Mouse (Mus musculus): ENCODE measurements around the gene Wdr78. TPM values are rescaled to one million over a fixed set of nuclear protein-coding genes. Genes with fewer than 3 reads are reported as not detected.

Gene Wdr78
- polyA plus RNA-seq, 1 experiment from 2014 or later: 2.6 TPM

- no peak overlapping the region for H3K9ac ChIP-seq (ENCODE audit: low read length)
- peak overlapping the region; percentile 62 for H3K4me2 ChIP-seq (ENCODE audit: low read depth, low read length)
- WGBS: 17% methylated on average over 3 of the region's 3 CpGs
- peak overlapping the region; percentile 76 for H3K4me3 ChIP-seq (replicated peaks; ENCODE audit: low read length)
- H3K27me3 ChIP-seq (ENCODE audit: control insufficient read depth, insufficient read depth, low read length): no peaks in the 10 kb centered on the region
- no peaks in the 10 kb centered on the region for H3K9me3 ChIP-seq (replicated peaks; ENCODE audit: control insufficient read depth, low read length)
- no peak overlapping the region for H3K27ac ChIP-seq (ENCODE audit: low read length)
- H3K36me3 ChIP-seq (ENCODE audit: control insufficient read depth, insufficient read depth, low read length): peaks cover 5% of the 10 kb centered on the region; the same call in 1 of the 2 replicates
- ATAC-seq (ENCODE audit: insufficient read depth, low FRiP score): no peak
- peaks cover 19% of the 10 kb centered on the region for H3K4me1 ChIP-seq (ENCODE audit: control insufficient read depth, insufficient read depth, low read length)
These were observed 6.0 kb upstream of the Wdr78 start for GRCm38 (mm10) chr4:103120395-103120794.

- peak overlapping the region; percentile 96 for H3K27ac ChIP-seq (ENCODE audit: low read length)
- H3K9me3 ChIP-seq (replicated peaks; ENCODE audit: control insufficient read depth, low read length): no peaks in the 10 kb centered on the region
- no peak for ATAC-seq (ENCODE audit: insufficient read depth, low FRiP score)
- H3K36me3 ChIP-seq (ENCODE audit: control insufficient read depth, insufficient read depth, low read length): peaks cover 5% of the 10 kb centered on the region; the same call in 1 of the 2 replicates
- no peaks in the 10 kb centered on the region for H3K27me3 ChIP-seq (ENCODE audit: control insufficient read depth, insufficient read depth, low read length)
- peak overlapping the region; percentile 62 for H3K4me2 ChIP-seq (ENCODE audit: low read depth, low read length)
- peaks cover 23% of the 10 kb centered on the region for H3K4me1 ChIP-seq (ENCODE audit: control insufficient read depth, insufficient read depth, low read length)
- H3K4me3 ChIP-seq (replicated peaks; ENCODE audit: low read length): peak overlapping the region; percentile 76
- 9% methylated on average over 4 of the region's 4 CpGs for WGBS
- H3K9ac ChIP-seq (ENCODE audit: low read length): peak overlapping the region; percentile 95
These were observed 5.7 kb upstream of the Wdr78 start for GRCm38 (mm10) chr4:103120028-103120384.

- WGBS: under 1% methylated on average over 97 of the region's 111 CpGs
- peak overlapping the region; percentile 95 for H3K9ac ChIP-seq (ENCODE audit: low read length)
- peak overlapping the region; percentile 96 for H3K27ac ChIP-seq (ENCODE audit: low read length)
- H3K9me3 ChIP-seq (replicated peaks; ENCODE audit: control insufficient read depth, low read length): no peaks in the 10 kb centered on the region
- peak overlapping the region; percentile 62 for H3K4me2 ChIP-seq (ENCODE audit: low read depth, low read length)
- H3K4me3 ChIP-seq (replicated peaks; ENCODE audit: low read length): peak overlapping the region; percentile 76
- ATAC-seq (ENCODE audit: insufficient read depth, low FRiP score): peak; percentile 71
- H3K36me3 ChIP-seq (ENCODE audit: control insufficient read depth, insufficient read depth, low read length): peaks cover 5% of the 10 kb centered on the region; the same call in 1 of the 2 replicates
- H3K4me1 ChIP-seq (ENCODE audit: control insufficient read depth, insufficient read depth, low read length): peaks cover 23% of the 10 kb centered on the region
- no peaks in the 10 kb centered on the region for H3K27me3 ChIP-seq (ENCODE audit: control insufficient read depth, insufficient read depth, low read length)
These were observed 5.1 kb upstream of the Wdr78 start for GRCm38 (mm10) chr4:103119229-103120027.

GRCm38 (mm10) chr4:103118888-103119228, 4.5 kb upstream of the Wdr78 start:
- 1% methylated on average over 15 of the region's 15 CpGs for WGBS
- H3K4me3 ChIP-seq (replicated peaks; ENCODE audit: low read length): peak overlapping the region; percentile 76
- H3K9me3 ChIP-seq (replicated peaks; ENCODE audit: control insufficient read depth, low read length): no peaks in the 10 kb centered on the region
- peaks cover 5% of the 10 kb centered on the region; the same call in 1 of the 2 replicates for H3K36me3 ChIP-seq (ENCODE audit: control insufficient read depth, insufficient read depth, low read length)
- H3K9ac ChIP-seq (ENCODE audit: low read length): peak overlapping the region; percentile 95
- no peaks in the 10 kb centered on the region for H3K27me3 ChIP-seq (ENCODE audit: control insufficient read depth, insufficient read depth, low read length)
- H3K27ac ChIP-seq (ENCODE audit: low read length): peak overlapping the region; percentile 96
- peak overlapping the region; percentile 62 for H3K4me2 ChIP-seq (ENCODE audit: low read depth, low read length)
- no peak for ATAC-seq (ENCODE audit: insufficient read depth, low FRiP score)
- H3K4me1 ChIP-seq (ENCODE audit: control insufficient read depth, insufficient read depth, low read length): peaks cover 23% of the 10 kb centered on the region

- ATAC-seq (ENCODE audit: insufficient read depth, low FRiP score): no peak
- H3K27me3 ChIP-seq (ENCODE audit: control insufficient read depth, insufficient read depth, low read length): no peaks in the 10 kb centered on the region
These were observed 953 bp downstream of the Wdr78 start for GRCm38 (mm10) chr4:103113402-103113801.

GRCm38 (mm10) chr4:103112651-103113050, 1.7 kb downstream of the Wdr78 start:
- Histone ChIP-seq H3K4me3 (replicated peaks; ENCODE audit: low read length) (peak overlapping the region; percentile 77; the same call in 1 of the 2 replicates), H3K9me3 (replicated peaks; ENCODE audit: control insufficient read depth, low read length) (no peaks in the 10 kb centered on the region), H3K27me3 (ENCODE audit: control insufficient read depth, insufficient read depth, low read length) (no peaks in the 10 kb centered on the region), H3K27ac (ENCODE audit: low read length) (no peak overlapping the region), H3K36me3 (ENCODE audit: control insufficient read depth, insufficient read depth, low read length) (peaks cover 5% of the 10 kb centered on the region; the same call in 1 of the 2 replicates), H3K4me1 (ENCODE audit: control insufficient read depth, insufficient read depth, low read length) (peaks cover 14% of the 10 kb centered on the region), H3K4me2 (ENCODE audit: low read depth, low read length) (peak overlapping the region; percentile 68), H3K9ac (ENCODE audit: low read length) (no peak overlapping the region)
- WGBS: 57% methylated on average over 7 of the region's 7 CpGs
- no peak for ATAC-seq (ENCODE audit: insufficient read depth, low FRiP score)

More at GRCm38 (mm10) chr4:103113402-103113801, 953 bp downstream of the Wdr78 start:
- Histone ChIP-seq H3K9ac (ENCODE audit: low read length) (peak overlapping the region; percentile 90), H3K36me3 (ENCODE audit: control insufficient read depth, insufficient read depth, low read length) (peaks cover 5% of the 10 kb centered on the region; the same call in 1 of the 2 replicates), H3K4me3 (replicated peaks; ENCODE audit: low read length) (peak overlapping the region; percentile 77), H3K4me1 (ENCODE audit: control insufficient read depth, insufficient read depth, low read length) (peaks cover 14% of the 10 kb centered on the region), H3K9me3 (replicated peaks; ENCODE audit: control insufficient read depth, low read length) (no peaks in the 10 kb centered on the region), H3K27ac (ENCODE audit: low read length) (peak overlapping the region; percentile 99), H3K4me2 (ENCODE audit: low read depth, low read length) (peak overlapping the region; percentile 68)
- WGBS: 4% methylated on average over 11 of the region's 11 CpGs

- Histone ChIP-seq H3K4me2 (ENCODE audit: low read depth, low read length) (no peak overlapping the region), H3K4me1 (ENCODE audit: control insufficient read depth, insufficient read depth, low read length) (no peaks in the 10 kb centered on the region), H3K27me3 (ENCODE audit: control insufficient read depth, insufficient read depth, low read length) (no peaks in the 10 kb centered on the region), H3K9me3 (replicated peaks; ENCODE audit: control insufficient read depth, low read length) (no peaks in the 10 kb centered on the region), H3K4me3 (replicated peaks; ENCODE audit: low read length) (no peak overlapping the region), H3K9ac (ENCODE audit: low read length) (no peak overlapping the region), H3K27ac (ENCODE audit: low read length) (no peak overlapping the region), H3K36me3 (ENCODE audit: control insufficient read depth, insufficient read depth, low read length) (no peaks in the 10 kb centered on the region)
- ATAC-seq (ENCODE audit: insufficient read depth, low FRiP score): no peak
- 87% methylated on average over 5 of the region's 5 CpGs for whole genome bisulfite sequencing
These were observed 15.8 kb downstream of the Wdr78 start for GRCm38 (mm10) chr4:103098532-103098931.

- no peak overlapping the region for H3K4me3 ChIP-seq (replicated peaks; ENCODE audit: low read length)
- no peaks in the 10 kb centered on the region for H3K27me3 ChIP-seq (ENCODE audit: control insufficient read depth, insufficient read depth, low read length)
- ATAC-seq (ENCODE audit: insufficient read depth, low FRiP score): no peak
- H3K27ac ChIP-seq (ENCODE audit: low read length): no peak overlapping the region
- H3K4me1 ChIP-seq (ENCODE audit: control insufficient read depth, insufficient read depth, low read length): no peaks in the 10 kb centered on the region
- no peak overlapping the region for H3K4me2 ChIP-seq (ENCODE audit: low read depth, low read length)
- WGBS: 90% methylated on average over 8 of the region's 8 CpGs
- H3K36me3 ChIP-seq (ENCODE audit: control insufficient read depth, insufficient read depth, low read length): no peaks in the 10 kb centered on the region
- no peak overlapping the region for H3K9ac ChIP-seq (ENCODE audit: low read length)
- no peaks in the 10 kb centered on the region for H3K9me3 ChIP-seq (replicated peaks; ENCODE audit: control insufficient read depth, low read length)
These were observed 18.4 kb downstream of the Wdr78 start for GRCm38 (mm10) chr4:103095921-103096320.

GRCm38 (mm10) chr4:103085237-103085636, 29.1 kb downstream of the Wdr78 start:
- H3K4me2 ChIP-seq (ENCODE audit: low read depth, low read length): no peak overlapping the region
- WGBS: 88% methylated on average over 5 of the region's 5 CpGs
- no peaks in the 10 kb centered on the region for H3K4me1 ChIP-seq (ENCODE audit: control insufficient read depth, insufficient read depth, low read length)
- H3K27me3 ChIP-seq (ENCODE audit: control insufficient read depth, insufficient read depth, low read length): no peaks in the 10 kb centered on the region
- H3K36me3 ChIP-seq (ENCODE audit: control insufficient read depth, insufficient read depth, low read length): no peaks in the 10 kb centered on the region
- H3K9ac ChIP-seq (ENCODE audit: low read length): no peak overlapping the region
- no peak for ATAC-seq (ENCODE audit: insufficient read depth, low FRiP score)
- no peaks in the 10 kb centered on the region for H3K9me3 ChIP-seq (replicated peaks; ENCODE audit: control insufficient read depth, low read length)
- no peak overlapping the region for H3K4me3 ChIP-seq (replicated peaks; ENCODE audit: low read length)
- no peak overlapping the region for H3K27ac ChIP-seq (ENCODE audit: low read length)

Data from stomach, embryonic 16.5 days (tissue).